ENCODE assay signal across 22 mouse cellular contexts in genomic region chr19:43917763-43918162, GRCm38 (mm10).
"Had no signal": no experiment of that assay in that cellular context is flagged by ENCODE, and none has a peak within 500 bp of the region (broad histone marks: within the 10 kb centered on the region; RNA-seq: fewer than 3 reads in every experiment).

No protein-coding gene starts in this region.

- H3K4me3 ChIP-seq: kidney, embryonic 15.5 days; left cerebral cortex, adult 2 months; limb, embryonic 12.5 days; limb, embryonic 15.5 days; midbrain, embryonic 12.5 days; midbrain, embryonic 15.5 days; neural tube, embryonic 12.5 days; neural tube, embryonic 15.5 days had no signal

- H3K9me3 ChIP-seq: kidney, embryonic 15.5 days; limb, embryonic 12.5 days; limb, embryonic 15.5 days; liver, embryonic 13.5 days; lung, embryonic 15.5 days; midbrain, embryonic 12.5 days; midbrain, embryonic 15.5 days; neural tube, embryonic 15.5 days had no signal

- H3K27ac ChIP-seq: kidney, embryonic 15.5 days; left cerebral cortex, adult 2 months; limb, embryonic 12.5 days; limb, embryonic 15.5 days; liver, embryonic 13.5 days; lung, embryonic 15.5 days; midbrain, embryonic 12.5 days; midbrain, embryonic 15.5 days; neural tube, embryonic 12.5 days; neural tube, embryonic 15.5 days had no signal

- H3K27me3 ChIP-seq: kidney, embryonic 15.5 days; limb, embryonic 12.5 days; limb, embryonic 15.5 days; lung, embryonic 15.5 days; midbrain, embryonic 15.5 days; neural tube, embryonic 12.5 days; neural tube, embryonic 15.5 days had no signal

- H3K4me2 ChIP-seq: kidney, embryonic 15.5 days; limb, embryonic 12.5 days; limb, embryonic 15.5 days; midbrain, embryonic 12.5 days; midbrain, embryonic 15.5 days; neural tube, embryonic 12.5 days; neural tube, embryonic 15.5 days had no signal

- ATAC-seq: midbrain, embryonic 15.5 days had no signal

- H3K36me3 ChIP-seq: limb, embryonic 15.5 days; liver, embryonic 13.5 days; lung, embryonic 15.5 days; midbrain, embryonic 12.5 days; midbrain, embryonic 15.5 days; neural tube, embryonic 12.5 days had no signal

- H3K9ac ChIP-seq: kidney, embryonic 15.5 days; limb, embryonic 12.5 days; limb, embryonic 15.5 days; liver, embryonic 13.5 days; lung, embryonic 15.5 days; midbrain, embryonic 12.5 days; midbrain, embryonic 15.5 days; neural tube, embryonic 12.5 days; neural tube, embryonic 15.5 days had no signal

- DNase-seq: kidney, adult 11 months; kidney, adult 8-10 months; kidney, postnatal 10 days; kidney, postnatal 36 days; layer of hippocampus, postnatal 36 days; left cerebral cortex, postnatal 4 days; liver, embryonic 13.5 days; lung, adult 18-20 months; lung, postnatal 10 days; right cerebral cortex, adult 18-20 months; right cerebral cortex, postnatal 14 days; right cerebral cortex, postnatal 4 days; thymus, adult 18-20 months had no signal
